Mouse (Mus musculus) thymus, adult 18-20 months (tissue): ENCODE data around the gene Spns2.
"Not testable (repeated sequence)": the region's sequence is repeated elsewhere in the genome, so short reads cannot be mapped to it uniquely, and the experiment has no call there.

Experiments
- DNase-seq, 2 experiments: peaks; one replicate each; pipeline ENCODE4 v3.0.0; 2022; ENCODE audit warnings: mixed read lengths in 2 of 2

The Spns2 gene

DNA sequence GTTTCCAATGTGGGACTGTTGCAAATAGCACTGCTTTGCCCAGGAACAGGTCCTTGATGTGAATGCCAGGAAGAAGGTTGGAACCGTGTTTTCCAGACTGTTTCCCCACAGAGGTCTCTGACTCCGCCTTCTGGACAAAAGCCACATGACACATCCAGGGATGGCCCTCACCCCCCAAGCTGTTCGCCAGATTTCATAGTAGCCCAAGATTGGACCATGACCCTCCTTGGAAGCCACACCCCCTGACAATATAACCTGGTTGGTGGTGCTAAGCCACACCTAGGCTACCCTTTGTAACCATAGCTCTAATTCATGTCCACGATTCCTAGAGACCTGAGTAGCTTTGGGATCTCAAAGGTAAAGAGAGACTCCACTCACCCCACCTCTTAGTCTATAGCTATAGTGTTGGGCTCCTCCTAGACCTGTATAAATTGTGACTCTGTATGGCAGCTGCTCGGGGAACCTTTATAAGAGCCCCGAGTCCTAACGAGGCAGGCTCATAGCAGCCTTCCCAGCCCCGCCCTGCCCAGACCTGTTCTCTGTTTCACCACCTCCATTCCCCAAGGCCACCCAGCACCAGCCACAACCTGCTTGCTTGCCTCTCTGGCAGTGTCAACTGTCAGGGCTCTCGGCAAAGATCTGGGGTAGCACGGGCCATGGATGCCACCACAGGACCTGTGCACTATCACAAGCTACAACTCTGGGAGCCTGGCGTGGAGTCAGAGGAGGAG is 54.6 kb downstream of the Spns2 start, which contains the start of gene Ggt6:
Gene Ggt6, plus strand, starts transcription at position 564 of the 731 bp plus-strand sequence.
- no peak for DNase-seq

DNA sequence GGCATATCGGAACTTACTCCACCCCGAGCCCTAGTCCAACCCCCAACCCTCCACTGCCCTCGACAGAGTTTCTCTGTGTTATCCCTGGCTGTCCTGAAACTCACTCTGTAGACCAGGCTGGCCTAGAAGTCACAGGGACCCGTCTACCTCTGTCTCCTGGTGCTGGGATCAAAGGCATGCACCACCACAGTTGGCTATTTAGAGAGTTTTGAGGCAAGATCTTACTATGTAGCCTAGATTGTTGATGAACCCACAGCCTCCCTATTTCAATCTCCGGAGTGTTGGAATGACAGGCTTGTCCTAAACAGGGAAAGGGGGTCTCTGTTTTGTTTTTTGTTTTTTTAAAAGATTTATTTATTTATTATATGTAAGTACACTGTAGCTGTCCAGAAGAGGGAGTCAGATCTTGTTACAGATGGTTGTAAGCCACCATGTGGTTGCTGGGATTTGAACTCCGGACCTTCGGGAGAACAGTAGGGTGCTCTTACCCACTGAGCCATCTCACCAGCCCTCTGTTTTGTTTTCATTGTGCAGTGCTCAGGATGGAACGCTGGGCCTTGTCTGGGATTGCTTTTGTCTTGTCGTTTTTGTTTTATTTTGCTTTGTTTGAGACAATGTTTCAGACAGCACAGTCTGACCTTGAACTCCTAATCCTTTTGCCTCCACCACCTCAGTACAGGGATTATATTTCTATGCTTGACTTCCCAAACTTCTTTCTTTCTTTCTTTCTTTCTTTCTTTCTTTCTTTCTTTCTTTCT is 59.2 kb downstream of the Spns2 start:
- not testable (repeated sequence) for DNase-seq

DNA sequence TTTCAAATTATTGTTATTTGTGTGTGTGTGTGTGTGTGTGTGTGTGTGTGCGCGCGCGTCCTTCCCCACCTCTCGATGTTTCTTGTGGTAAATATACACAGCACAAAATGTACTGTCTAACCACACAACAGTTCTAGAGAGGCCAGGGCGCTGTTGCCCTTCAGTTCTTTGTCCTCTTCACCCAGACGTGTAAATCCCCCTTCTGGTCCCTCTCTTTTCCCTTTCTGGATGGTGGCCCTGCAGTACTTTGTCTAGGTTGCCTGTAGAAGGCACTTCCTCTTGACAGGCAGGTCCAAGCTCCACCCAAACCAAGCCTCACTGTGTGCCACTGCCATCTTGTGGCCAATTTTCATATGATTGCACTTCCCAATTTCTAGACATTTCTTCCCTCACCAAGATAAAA is 60.4 kb downstream of the Spns2 start:
- DNase-seq, result peak; percentile 35 to 61

DNA sequence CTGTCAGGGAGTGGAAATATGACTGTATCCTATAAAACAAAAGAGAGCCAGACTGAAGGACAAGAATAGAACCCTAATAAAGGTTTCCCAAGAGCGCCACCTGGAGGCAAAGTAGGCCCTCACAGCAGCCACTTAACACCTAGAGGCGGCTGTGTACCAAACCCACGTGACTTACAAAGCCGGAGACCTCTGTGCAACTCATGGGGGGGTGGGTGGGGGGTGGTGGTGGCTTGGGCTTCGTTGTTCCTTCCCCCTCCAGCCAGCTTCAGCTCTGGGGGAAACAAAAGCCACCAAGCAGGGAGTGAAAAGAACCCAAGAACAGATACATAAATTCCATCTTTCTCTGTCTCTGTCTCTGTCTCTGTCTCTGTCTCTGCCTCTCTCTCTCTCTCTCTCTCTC is 61.0 kb downstream of the Spns2 start:
- peak; percentile 46 to 66 for DNase-seq

DNA sequence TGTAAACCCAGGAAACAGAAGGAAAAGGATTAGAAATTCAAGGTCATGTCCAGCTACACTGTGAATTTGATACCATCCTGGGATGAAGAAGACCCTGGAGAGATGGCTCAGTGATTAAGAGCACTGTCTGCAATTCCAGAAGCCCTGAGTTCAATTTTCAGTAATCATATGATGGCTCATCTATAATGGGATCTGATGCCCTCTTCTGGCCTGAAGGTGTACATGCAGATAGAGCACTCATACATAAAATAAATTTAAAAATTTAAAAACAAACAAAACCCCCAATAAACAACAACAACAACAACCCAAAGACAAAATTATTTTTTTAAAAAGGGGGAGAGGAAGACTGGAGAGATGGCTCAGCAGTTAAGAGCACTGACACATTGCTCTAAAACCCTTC is 62.8 kb downstream of the Spns2 start:
- no peak for DNase-seq

DNA sequence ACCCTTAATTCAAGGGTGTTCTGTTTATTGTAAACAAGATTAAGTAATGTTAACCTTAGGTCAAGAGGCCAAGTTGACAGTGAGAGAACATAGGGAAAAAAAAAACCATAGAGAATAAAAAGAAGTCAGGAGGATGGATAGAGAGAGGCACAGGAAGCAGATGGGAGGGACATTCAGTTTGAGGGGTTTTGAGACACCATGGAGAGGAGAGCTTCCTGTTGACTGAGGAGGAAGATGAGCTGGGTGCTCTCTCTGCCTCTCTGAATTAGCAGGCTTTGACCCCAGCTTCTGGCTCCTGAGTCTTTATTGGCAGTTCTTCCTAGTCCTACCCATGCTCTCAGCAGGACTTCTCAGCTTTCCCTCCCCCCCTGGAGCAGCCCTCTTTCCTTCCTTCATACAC is 64.5 kb downstream of the Spns2 start:
- DNase-seq, result no peak

DNA sequence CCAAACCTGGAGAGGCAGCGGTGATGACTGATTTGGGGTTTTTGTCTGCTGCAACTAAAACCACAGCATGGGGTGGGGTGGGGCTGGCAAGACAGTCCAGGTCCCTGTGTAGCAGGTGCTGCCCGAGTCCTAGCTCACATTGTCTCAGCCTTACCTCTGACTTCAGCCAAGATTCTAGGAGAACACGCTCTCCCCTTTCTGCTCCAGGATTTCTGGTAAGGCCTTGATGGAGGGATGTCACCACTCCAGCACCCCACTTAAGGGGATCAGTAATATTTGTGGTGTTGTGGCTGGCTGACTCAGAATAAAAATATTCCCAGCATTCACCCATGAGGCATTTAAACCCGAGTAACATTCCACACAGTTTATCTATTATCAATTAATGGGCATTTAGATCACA is 66.0 kb downstream of the Spns2 start:
- DNase-seq, result no peak

DNA sequence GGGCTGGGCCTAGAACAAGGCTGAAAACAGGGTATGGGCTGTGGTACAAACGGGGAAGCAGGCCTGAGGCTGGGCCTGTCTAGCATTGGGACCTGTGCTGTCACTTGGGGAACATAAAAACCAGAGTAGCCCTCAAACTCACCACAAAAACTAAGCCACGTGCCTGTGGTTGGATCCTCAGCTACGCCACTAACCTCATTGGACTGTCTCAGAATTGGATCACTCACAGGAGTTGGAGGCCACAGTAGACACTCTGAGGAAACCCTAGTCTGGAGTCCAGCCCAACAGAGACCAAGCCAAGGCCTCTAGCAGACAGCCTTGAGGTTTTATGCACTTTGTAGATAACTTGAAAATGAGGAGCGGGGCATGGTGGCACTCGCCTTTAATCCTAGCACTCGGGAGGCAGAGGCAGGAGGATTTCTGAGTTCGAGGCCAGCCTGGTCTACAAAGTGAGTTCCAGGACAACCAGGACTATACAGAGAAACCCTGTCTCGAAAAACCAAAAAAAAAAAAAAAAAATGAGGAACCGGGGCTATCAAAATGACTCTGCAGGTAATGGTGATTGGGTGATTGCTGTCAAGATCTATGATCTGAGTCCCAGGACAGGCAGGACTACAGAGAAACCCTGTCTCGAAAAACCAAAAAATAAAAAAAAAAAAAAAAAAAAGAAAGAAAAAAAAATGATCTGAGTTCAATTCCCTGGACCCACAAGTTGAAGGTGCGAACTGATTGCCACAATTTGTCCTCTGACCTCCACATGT is 68.0 kb downstream of the Spns2 start:
- DNase-seq, result no peak

DNA sequence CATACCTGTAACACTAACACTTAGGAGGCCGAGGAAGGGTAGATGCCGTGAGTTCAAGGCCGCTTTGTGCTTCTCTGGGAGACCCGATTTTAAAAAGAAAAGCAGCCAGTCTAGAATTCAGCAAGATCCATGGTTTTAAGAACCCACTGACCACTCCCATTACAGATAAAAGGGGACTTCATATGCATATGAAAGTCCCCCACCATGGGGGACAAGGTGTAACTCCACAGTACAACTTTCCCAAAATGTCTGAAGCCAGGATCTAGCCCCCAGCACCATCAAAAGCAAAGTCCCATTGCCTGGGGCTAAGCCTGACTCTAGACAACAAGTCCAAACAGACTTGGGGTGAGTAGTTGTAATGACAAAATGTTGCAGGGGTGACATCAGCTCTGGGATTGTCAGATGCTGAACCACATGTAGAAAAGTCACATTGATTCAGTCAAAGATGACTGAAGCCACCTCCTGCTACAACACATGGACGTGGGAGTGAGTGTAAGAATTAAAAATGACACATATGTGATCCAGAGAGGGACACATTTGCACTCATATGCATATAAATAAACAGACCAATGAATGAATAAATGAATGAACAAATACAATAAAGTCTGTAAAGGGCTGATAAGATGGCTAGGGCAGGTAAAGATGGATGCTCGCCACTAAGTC is 69.1 kb downstream of the Spns2 start:
- no peak for DNase-seq

DNA sequence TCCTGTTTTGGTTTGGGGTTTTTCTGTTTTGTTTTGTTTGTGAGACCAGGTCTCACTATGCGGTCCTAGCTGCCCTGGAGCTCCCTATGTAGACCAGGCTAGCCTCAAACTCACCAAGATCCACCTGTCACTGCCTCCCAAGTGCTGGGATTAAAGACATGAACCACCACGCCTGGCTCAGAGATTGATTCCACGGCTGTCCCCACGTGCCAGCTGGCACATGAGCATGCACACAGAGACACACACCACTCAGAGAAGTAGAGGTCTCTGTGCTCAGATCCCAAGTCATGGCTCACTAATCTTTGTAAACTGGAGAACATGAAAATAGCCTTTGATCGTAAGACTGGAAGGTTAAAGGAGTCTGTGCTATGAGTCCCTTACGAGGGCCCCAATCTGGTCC is 70.7 kb downstream of the Spns2 start:
- DNase-seq, result no peak

DNA sequence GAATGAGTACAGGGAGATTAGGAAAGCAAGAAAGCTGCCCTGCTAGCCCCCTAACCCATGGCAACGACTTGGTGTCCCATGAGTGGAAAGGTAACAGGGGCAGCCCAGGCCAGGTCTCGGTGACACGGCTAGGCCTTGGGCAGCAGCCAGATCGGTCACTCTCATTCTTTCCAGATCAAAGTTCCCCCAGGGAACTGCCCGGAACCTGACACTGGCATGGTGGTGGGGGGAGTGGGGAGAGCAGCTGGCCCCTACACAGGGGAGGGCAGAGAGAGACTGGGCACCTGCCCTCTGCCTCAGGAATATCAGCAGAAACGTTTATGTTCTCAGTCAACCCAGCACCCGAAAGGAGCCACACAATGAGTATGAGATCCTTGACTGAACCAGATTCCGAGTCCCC is 71.5 kb downstream of the Spns2 start:
- DNase-seq, result no peak

DNA sequence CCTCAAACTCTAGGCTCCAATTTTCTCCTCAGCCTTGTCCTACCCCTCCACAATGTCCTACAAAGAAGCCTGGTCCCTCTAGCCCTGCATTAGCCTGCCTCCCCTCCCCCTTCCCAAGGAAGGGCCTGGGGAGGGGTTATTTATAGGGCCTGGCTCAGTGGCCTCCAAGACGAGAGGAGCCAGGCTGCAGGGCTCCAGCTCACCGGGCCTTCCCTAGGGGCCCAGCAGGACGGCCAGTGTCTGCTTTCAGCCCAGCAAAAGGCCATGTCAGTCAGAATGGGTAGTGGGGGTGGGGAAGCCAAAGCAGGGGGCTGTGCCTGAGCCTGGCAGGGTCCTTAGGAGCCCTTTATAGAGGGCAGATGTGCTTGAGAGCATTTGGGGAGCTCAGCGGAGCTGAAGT is 72.3 kb downstream of the Spns2 start:
- DNase-seq, result no peak

DNA sequence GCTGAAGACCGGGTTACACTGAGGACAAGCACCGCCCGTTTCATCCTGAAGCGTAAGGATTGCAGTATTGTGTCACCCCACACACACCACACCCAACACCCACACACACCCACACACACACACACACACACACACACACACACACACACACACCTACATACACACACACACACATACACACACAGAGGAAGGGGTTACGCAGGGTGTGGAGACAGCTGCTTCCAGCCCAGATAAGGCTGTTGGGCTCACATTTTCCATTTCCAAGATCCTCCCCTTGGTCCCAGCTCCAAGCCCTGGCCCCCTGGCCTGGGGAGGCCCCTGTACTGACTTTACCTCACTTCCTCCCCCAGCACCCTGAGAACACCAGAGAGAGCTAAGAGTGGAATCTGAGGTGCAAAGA is 73.0 kb downstream of the Spns2 start:
- no peak for DNase-seq

DNA sequence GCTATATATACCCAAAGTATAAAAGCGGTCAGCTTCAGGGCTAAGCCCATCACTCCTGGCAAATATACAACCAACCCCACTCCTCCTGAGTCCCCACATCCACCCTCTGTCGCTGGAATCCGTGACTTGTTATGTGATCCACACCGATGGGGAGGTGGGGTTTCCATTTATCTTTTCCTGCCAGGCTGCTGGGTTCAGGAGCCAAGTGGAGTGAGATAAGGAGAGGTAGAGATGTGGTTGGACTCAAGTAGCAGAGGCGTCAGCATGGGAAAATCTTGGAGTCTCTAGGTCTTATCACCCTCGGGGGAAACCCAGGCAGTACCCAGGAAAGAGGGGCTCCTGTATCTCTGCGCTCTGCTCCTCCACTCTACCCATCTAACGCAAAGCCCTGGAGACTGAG is 74.5 kb downstream of the Spns2 start:
- DNase-seq, result no peak

DNA sequence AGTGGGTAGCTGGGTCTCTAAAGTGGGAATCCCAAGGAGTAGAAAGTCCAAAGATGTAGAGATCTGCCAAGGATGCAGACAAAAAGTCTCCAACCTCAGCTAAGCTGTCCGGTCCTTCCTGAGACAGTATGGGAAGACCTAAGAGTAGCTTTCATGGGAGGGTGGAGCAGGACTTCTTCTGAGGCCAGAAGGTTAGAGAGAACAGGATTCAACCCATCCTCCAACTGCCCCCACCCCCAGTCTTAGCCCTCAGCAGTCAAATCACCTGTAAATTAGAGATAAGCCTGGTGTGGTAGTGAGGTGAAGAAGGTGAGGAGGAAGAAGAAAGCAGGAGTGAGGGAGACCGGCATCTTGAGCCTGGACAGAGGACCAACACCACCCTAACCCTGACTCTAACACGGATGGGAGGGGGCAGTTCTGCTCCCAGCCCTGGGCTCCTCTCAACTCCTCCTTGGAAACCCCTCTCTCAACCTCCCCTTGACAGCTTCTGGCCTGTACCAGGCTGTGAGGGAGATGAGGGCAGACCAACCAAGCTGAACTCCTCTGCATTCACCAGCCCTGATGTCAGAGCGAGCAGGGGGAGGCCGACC is 76.0 kb downstream of the Spns2 start:
- no peak for DNase-seq

DNA sequence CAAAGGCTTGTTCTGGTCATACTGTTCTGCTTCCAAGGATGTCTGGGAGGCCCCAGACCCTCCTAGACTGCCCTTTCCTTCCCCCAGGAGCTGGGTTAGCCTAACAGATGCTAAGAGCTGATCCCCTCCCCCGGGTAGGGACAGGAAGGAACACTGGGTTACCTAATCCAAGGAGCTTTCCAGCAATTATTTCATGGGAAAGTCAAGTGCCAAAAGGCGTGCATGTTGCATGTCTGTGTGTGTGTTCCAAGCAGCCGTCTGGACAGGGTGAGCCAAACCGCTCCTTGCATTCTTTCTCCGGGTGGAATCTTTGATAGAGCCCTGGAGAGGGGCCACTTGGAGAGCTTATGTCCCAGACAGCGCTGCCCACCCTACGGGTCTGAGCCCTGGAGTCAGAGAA is 76.7 kb downstream of the Spns2 start:
- DNase-seq, result no peak

DNA sequence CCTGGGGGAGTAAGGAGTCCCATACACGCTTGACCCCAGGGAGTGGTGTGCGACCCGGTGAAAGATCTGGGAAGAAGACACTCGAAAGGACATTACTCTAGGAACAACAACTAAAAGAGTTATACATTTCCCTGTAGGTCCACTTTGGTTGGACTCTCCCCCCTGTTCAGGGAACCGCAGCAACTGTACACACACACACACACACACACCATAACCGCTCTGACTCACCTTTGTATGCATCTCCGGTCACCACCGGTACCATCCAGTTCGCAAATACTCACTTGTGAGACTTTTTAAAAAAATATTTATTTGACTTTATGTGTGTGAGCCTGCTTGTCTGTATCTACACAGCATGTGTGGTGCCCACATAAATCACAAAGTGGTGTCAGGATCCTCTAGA is 77.8 kb downstream of the Spns2 start:
- no peak for DNase-seq

DNA sequence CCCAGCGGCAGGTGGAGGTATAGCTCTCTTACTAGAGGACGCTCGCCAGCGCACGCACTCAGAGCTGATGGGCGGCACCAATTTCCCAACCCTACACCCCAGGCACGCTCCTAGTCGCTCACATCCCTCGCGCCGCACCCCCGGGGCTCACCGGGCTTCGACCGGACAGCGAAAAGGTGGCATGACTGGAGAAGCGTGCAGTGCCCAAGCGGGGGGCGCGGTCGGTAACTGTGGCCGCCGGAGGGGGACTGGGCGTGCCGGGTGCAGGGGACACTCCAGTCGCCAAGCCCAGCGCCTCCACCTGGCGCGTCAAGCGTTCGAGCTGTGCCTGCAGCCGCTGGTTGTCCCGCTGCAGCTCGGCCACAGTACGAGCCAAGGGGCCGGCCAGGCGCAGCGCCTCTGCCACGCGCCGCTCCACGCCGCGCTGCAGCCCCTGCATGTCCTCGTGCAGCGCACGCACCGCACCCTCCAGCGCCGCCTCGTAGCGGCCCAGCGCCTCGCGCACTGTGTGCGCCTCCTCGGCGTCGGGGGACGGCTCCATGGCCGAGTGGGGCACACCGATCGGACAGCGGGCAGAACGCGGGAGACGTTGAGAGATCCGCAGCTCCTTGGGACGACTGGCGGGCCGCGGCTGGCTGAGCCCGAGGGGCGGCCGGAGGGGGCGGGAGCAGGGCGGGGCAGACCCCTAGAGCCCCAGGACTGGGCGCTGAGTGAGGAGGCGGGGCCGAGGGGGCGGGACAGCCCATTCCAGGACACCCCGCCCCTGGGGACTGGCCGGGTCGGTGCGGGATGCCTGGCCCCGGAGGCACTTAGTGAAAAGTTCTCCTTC is 78.4 kb downstream of the Spns2 start, which contains the start of gene Smtnl2:
Gene Smtnl2, minus strand, starts transcription at position 621 of the 829 bp plus-strand sequence.
- peak; percentile 15 to 23 for DNase-seq

DNA sequence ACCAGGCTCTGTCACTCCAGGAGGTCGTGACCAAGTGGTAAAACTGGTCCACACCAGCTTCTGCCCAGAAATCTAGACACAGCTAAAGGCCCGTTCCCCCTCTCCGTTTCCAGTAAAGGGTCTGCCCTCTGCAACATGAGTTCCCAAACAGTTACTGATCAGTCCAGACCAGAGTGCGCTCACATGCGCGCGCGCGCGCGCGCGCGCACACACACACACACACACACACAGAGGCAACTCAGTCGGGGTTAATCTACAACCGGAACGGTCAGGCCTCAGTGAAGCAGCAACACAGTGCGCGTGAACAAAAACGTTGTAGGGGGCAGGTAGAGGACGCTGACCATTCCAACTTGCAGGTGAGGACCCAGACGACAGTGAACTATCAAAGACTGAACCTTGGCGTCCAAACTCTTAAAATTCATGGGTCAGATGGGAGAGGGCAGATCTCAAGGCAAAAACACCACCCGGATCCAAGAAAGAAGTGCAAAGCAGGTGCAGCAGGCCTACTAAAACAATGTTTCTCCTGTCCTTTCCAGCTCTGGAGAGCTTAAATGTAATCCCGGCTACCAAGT is 79.1 kb downstream of the Spns2 start:
- DNase-seq, result no peak

DNA sequence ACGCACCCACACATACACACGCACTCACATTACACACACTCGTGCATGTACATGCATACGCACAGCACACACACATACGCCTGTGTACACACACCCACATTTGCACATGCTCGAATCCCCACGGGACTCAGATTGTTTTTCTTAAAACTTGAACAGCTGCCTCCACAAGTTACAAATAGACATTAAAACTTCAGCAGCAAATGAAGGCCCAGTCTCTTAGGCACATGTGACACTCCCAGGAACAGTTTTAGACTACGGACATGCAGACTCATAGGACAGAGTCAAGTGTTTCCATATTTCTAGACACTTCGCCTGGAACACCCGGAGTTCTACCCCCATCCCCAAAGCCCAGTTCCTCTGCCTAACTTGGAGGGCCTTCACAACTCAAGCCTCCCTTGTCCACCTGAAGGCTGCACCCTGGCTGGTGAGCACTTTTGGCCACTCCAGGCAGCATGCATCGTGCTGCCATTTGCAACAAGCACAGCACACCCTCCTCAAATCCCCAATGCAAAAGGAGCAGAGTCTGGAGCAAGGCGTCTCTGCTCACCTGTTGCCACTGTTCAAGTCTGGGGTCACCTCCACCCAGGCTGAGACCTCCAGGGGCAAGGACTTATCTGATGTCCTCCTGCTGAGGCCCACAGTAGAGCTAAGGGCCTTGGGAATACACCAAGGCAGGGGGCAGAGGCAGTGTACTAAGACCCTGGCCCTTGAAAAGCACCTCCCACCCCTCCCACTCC is 79.9 kb downstream of the Spns2 start:
- DNase-seq, result no peak
